Mouse (Mus musculus) heart, adult 2 months (tissue): Measurements from ENCODE around the gene Fgfr2. TPM values are rescaled to one million over a fixed set of nuclear protein-coding genes. Genes with fewer than 3 reads are reported as not detected.

ENCODE experiments used
- DNase-seq, 2 experiments: peaks; one replicate each; pipeline ENCODE4 v3.0.0; 2021
- H3K27ac ChIP-seq: fragments of 200-600 bp; 2 replicates; pipeline ENCODE4 v1.8.1; 2022
- H3K27me3 ChIP-seq: fragments of 200-500 bp; 2 replicates; pipeline ENCODE4 v1.6.1; 2012; ENCODE audit warnings: mild to moderate bottlenecking, low read length, inconsistent platforms, mixed read lengths; ENCODE audit not compliant: control insufficient read depth, insufficient read depth
- H3K36me3 ChIP-seq: fragments of 200-500 bp; 2 replicates; pipeline ENCODE4 v1.6.1; 2012; ENCODE audit warnings: low read length, inconsistent platforms; ENCODE audit not compliant: control insufficient read depth, insufficient read depth
- H3K4me1 ChIP-seq: fragments of 200-500 bp; 2 replicates; pipeline ENCODE4 v1.6.1; 2011; ENCODE audit warnings: low read length; ENCODE audit not compliant: control insufficient read depth, insufficient read depth
- H3K4me3 ChIP-seq: fragments of 200-600 bp; 2 replicates; pipeline ENCODE4 v1.8.1; 2022
- H3K79me2 ChIP-seq: fragments of 200-500 bp; replicated peaks from 2 replicates; pipeline ENCODE4 v1.6.1; 2012; ENCODE audit warnings: mild to moderate bottlenecking, inconsistent platforms, low read length, moderate library complexity, mixed read lengths; ENCODE audit not compliant: control insufficient read depth, insufficient read depth
- H3K9ac ChIP-seq: fragments of 200-500 bp; 2 replicates; pipeline ENCODE4 v1.6.1; 2012; ENCODE audit warnings: low read depth, mild to moderate bottlenecking, control low read depth, inconsistent platforms, low read length, mixed read lengths
- CTCF ChIP-seq: fragments of 200-600 bp; IDR thresholded peaks from 2 replicates; pipeline ENCODE4 v1.8.1; 2022; ENCODE audit warnings: antibody characterized with exemption, mild to moderate bottlenecking, moderate library complexity
- EP300 ChIP-seq: fragments of 200-500 bp; IDR thresholded peaks from 2 replicates; pipeline ENCODE4 v1.6.1; 2011; ENCODE audit warnings: low read depth, low read length, control low read depth; ENCODE audit not compliant: insufficient read depth
- POLR2A ChIP-seq: fragments of 200-500 bp; IDR thresholded peaks from 2 replicates; pipeline ENCODE4 v1.6.1; 2011; ENCODE audit warnings: mild to moderate bottlenecking, low read depth, low read length, control low read depth; ENCODE audit not compliant: insufficient read depth
- WGBS: fragments of 180-500 bp; shearing (Covaris S2); methylation state at CpG from one replicate; pipeline ENCODE4 v1.1.7; 2018; 5-methylcytosine and 5-hydroxymethylcytosine counted together
- intact Hi-C: fragments of 180-260 bp; cut with DNase I; formaldehyde crosslinking; loops from one replicate; pipeline ENCODE4 v1.15.1; 2025
- polyA plus RNA-seq: library from polyadenylated mRNA; depleted of rRNA; stranded (reverse); fragments of >200 nt; gene quantifications from 2 replicates; pipeline ENCODE4 v1.2.3, GENCODE M21; 2012
- total RNA-seq, 2 experiments: library from RNA; stranded (reverse); gene quantifications; 2 replicates each; pipeline ENCODE4 v1.2.3; 2021

Fgfr2 gene
- total and polyA plus RNA-seq, 3 experiments, result 1.1 to 2.0 (median 1.3) TPM

GRCm38 (mm10) chr7:132748076-132748769 lies 374.9 kb downstream of the Fgfr2 start:
- TF ChIP-seq EP300, result no peak
- peak; percentile 22 for TF ChIP-seq CTCF
- TF ChIP-seq POLR2A, result no peak
- DNase-seq, result no peak
- H3K79me2 ChIP-seq, result no peaks in the 10 kb centered on the region
- WGBS, result 61% methylated on average over 3 of the region's 3 CpGs
- H3K36me3 ChIP-seq, result peaks cover 5% of the 10 kb centered on the region
- intact Hi-C loops, result no loop called here
- no peak overlapping the region for H3K4me3 ChIP-seq
- H3K27me3 ChIP-seq, result no peaks in the 10 kb centered on the region
- H3K4me1 ChIP-seq, result peaks cover 13% of the 10 kb centered on the region
- H3K27ac ChIP-seq, result peak overlapping the region; percentile 31; the same call in 1 of the 2 replicates
- no peak overlapping the region for H3K9ac ChIP-seq

GRCm38 (mm10) chr7:132747096-132747495 lies 376.1 kb downstream of the Fgfr2 start:
- peaks cover 15% of the 10 kb centered on the region for H3K4me1 ChIP-seq
- no peaks in the 10 kb centered on the region for H3K27me3 ChIP-seq
- 80% methylated on average over 6 of the region's 6 CpGs for WGBS
- 0 out of 2 replicates have a peak, but pooled peaks cover 1% of the 10 kb centered on the region for H3K79me2 ChIP-seq
- H3K36me3 ChIP-seq, result peaks cover 2% of the 10 kb centered on the region
- TF ChIP-seq POLR2A, result no peak
- TF ChIP-seq EP300, result no peak
- TF ChIP-seq CTCF, result no peak
- no peak overlapping the region for H3K27ac ChIP-seq
- H3K4me3 ChIP-seq, result no peak overlapping the region
- no peak for DNase-seq
- intact Hi-C loops, result no loop called here
- no peak overlapping the region for H3K9ac ChIP-seq

GRCm38 (mm10) chr7:132742912-132743311 lies 380.2 kb downstream of the Fgfr2 start:
- H3K36me3 ChIP-seq, result no peaks in the 10 kb centered on the region; the same call in 1 of the 2 replicates
- DNase-seq, result no peak
- peaks cover 9% of the 10 kb centered on the region for H3K4me1 ChIP-seq
- 0 out of 2 replicates have a peak, but pooled peaks cover 1% of the 10 kb centered on the region for H3K79me2 ChIP-seq
- H3K9ac ChIP-seq, result no peak overlapping the region
- TF ChIP-seq CTCF (no peak), POLR2A (no peak), EP300 (no peak)
- 57% methylated on average over 5 of the region's 5 CpGs for WGBS
- peak overlapping the region; percentile 23; the same call in 1 of the 2 replicates for H3K27ac ChIP-seq
- intact Hi-C loops, result no loop called here
- no peaks in the 10 kb centered on the region for H3K27me3 ChIP-seq
- H3K4me3 ChIP-seq, result no peak overlapping the region

GRCm38 (mm10) chr7:132739829-132740228 lies 383.3 kb downstream of the Fgfr2 start:
- Histone ChIP-seq H3K27ac (no peak overlapping the region), H3K27me3 (no peaks in the 10 kb centered on the region), H3K36me3 (peaks cover 2% of the 10 kb centered on the region; the same call in 1 of the 2 replicates), H3K9ac (no peak overlapping the region), H3K4me3 (no peak overlapping the region), H3K79me2 (0 out of 2 replicates have a peak, but pooled peaks cover 1% of the 10 kb centered on the region), H3K4me1 (peaks cover 24% of the 10 kb centered on the region)
- intact Hi-C loops, result loop anchor here (5.0 kb wide), 1 partner anchor 32 kb away; no protein-coding TSS in a partner anchor
- no peak for DNase-seq
- TF ChIP-seq POLR2A (no peak), EP300 (no peak), CTCF (no peak)
- WGBS, result 60% methylated on average over 6 of the region's 6 CpGs

- Histone ChIP-seq H3K36me3 (peaks cover 2% of the 10 kb centered on the region; the same call in 1 of the 2 replicates), H3K27me3 (no peaks in the 10 kb centered on the region), H3K79me2 (0 out of 2 replicates have a peak, but pooled peaks cover 1% of the 10 kb centered on the region), H3K9ac (no peak overlapping the region), H3K4me1 (peaks cover 30% of the 10 kb centered on the region), H3K4me3 (no peak overlapping the region), H3K27ac (no peak overlapping the region)
- DNase-seq, result no peak
- TF ChIP-seq POLR2A (no peak), EP300 (no peak), CTCF (no peak)
- intact Hi-C loops, result loop anchor here (5.0 kb wide), 1 partner anchor 33 kb away; no protein-coding TSS in a partner anchor
- 62% methylated on average over 6 of the region's 6 CpGs for WGBS
Observed at GRCm38 (mm10) chr7:132738844-132739243, 384.3 kb downstream of the Fgfr2 start.
